Mouse (Mus musculus) liver, embryonic 14.5 days (tissue): ENCODE measurements around the gene Ldlr. TPM values are rescaled to one million over a fixed set of nuclear protein-coding genes. Genes with fewer than 3 reads are reported as not detected.
"Not testable (repeated sequence)": the region's sequence is repeated elsewhere in the genome, so short reads cannot be mapped to it uniquely, and the experiment has no call there.

ENCODE experiments used
- ATAC-seq: fragments of 200-750 bp; cut with Nextera tagmentation; 2 replicates; pipeline ENCODE4 v1.8.0; 2017; ENCODE audit warnings: moderate number of reproducible peaks, mild to moderate bottlenecking, moderate library complexity; ENCODE audit not compliant: insufficient read depth
- DNase-seq, 3 experiments: peaks; one replicate each; pipeline ENCODE4 v3.0.0-alpha.2; 2012 to 2013; ENCODE audit warnings: low read depth in 3 of 3, low spot score in 3 of 3
- H3K27ac ChIP-seq: fragments of 300-500 bp; sonication (generic); 2 replicates; pipeline ENCODE4 v1.5.1; 2014; ENCODE audit warnings: moderate library complexity, mild to moderate bottlenecking, control low read depth, inconsistent platforms
- H3K27me3 ChIP-seq: fragments of 300-500 bp; sonication (generic); 2 replicates; pipeline ENCODE4 v1.6.1; 2014; ENCODE audit warnings: mild to moderate bottlenecking, low read length, moderate library complexity; ENCODE audit not compliant: control insufficient read depth, insufficient read depth
- H3K36me3 ChIP-seq: fragments of 300-500 bp; sonication (generic); replicated peaks from 2 replicates; pipeline ENCODE4 v1.6.1; 2014; ENCODE audit warnings: low read depth; ENCODE audit not compliant: control insufficient read depth, insufficient read depth
- H3K4me1 ChIP-seq, 2 experiments: fragments of 200-500 bp in 1 of 2; fragments of 300-500 bp in 1 of 2; sonication (generic) in 1 of 2; replicated peaks; 2 replicates each; pipeline ENCODE4 v1.6.1; 2012 to 2014; ENCODE audit warnings: antibody characterized with exemption in 1 of 2, inconsistent platforms in 1 of 2, low read length in 1 of 2; ENCODE audit not compliant: control insufficient read depth in 2 of 2, insufficient read depth in 2 of 2
- H3K4me2 ChIP-seq: fragments of 300-500 bp; sonication (generic); 2 replicates; pipeline ENCODE4 v1.6.1; 2014; ENCODE audit warnings: low read depth, mild to moderate bottlenecking, control low read depth, moderate library complexity
- H3K4me3 ChIP-seq, 2 experiments: fragments of 200-500 bp in 1 of 2; fragments of 300-500 bp in 1 of 2; sonication (generic) in 1 of 2; 2 replicates each; pipeline ENCODE4 v1.5.1; 2012 to 2014; ENCODE audit warnings: low read depth in 2 of 2, low read length in 2 of 2, mild to moderate bottlenecking in 2 of 2, control low read depth in 1 of 2, inconsistent platforms in 1 of 2, moderate library complexity in 1 of 2; ENCODE audit not compliant: insufficient read depth in 1 of 2
- H3K9ac ChIP-seq: fragments of 300-500 bp; sonication (generic); replicated peaks from 2 replicates; pipeline ENCODE4 v1.6.1; 2014; ENCODE audit warnings: mild to moderate bottlenecking, control low read depth, moderate library complexity
- H3K9me3 ChIP-seq: fragments of 300-500 bp; sonication (generic); 2 replicates; pipeline ENCODE4 v1.6.1; 2016; ENCODE audit warnings: low read length, mixed read lengths; ENCODE audit not compliant: control insufficient read depth
- CTCF ChIP-seq: IDR thresholded peaks from 2 replicates; pipeline ENCODE4 v1.5.1; 2016; ENCODE audit warnings: antibody characterized with exemption, low read depth, control low read depth
- EP300 ChIP-seq: IDR thresholded peaks from 2 replicates; pipeline ENCODE4 v1.6.1; 2016; ENCODE audit warnings: antibody characterized with exemption, low read depth
- WGBS: fragments of 180-500 bp; shearing (Covaris S2); extraction: QIAGEN DNeasy Blood & Tissue Kit; methylation state at CpG from one replicate; pipeline ENCODE4 v1.1.7; 2014; ENCODE audit not compliant: insufficient replicate concordance; 5-methylcytosine and 5-hydroxymethylcytosine counted together
- polyA plus RNA-seq, 2 experiments: library from polyadenylated mRNA; depleted of rRNA in 1 of 2; stranded (reverse) in 1 of 2; unstranded in 1 of 2; fragments of >200 nt; fragmentation: Nextera tagmentation in 1 of 2; extraction: Ambion mirVana in 1 of 2; gene quantifications; 2 replicates each; pipeline versions ENCODE4 v1.2.1 to v1.2.3; 2012 to 2014

Ldlr gene
- polyA plus RNA-seq, 2 experiments, result 5.9 to 12.6 TPM

GRCm38 (mm10) chr9:21695229-21695792 is 28.0 kb upstream of the Ldlr start:
- TF ChIP-seq EP300 (no peak), CTCF (no peak)
- 77% methylated on average over 5 of the region's 5 CpGs for WGBS
- H3K9ac ChIP-seq, result no peak overlapping the region
- no peaks in the 10 kb centered on the region for H3K4me1 ChIP-seq
- H3K27ac ChIP-seq, result no peak overlapping the region
- H3K27me3 ChIP-seq, result no peaks in the 10 kb centered on the region
- H3K4me2 ChIP-seq, result no peak overlapping the region
- H3K4me3 ChIP-seq, result no peak overlapping the region
- H3K9me3 ChIP-seq, result no peaks in the 10 kb centered on the region
- DNase-seq, result no peak
- peaks cover 14% of the 10 kb centered on the region for H3K36me3 ChIP-seq
- no peak for ATAC-seq

DNA sequence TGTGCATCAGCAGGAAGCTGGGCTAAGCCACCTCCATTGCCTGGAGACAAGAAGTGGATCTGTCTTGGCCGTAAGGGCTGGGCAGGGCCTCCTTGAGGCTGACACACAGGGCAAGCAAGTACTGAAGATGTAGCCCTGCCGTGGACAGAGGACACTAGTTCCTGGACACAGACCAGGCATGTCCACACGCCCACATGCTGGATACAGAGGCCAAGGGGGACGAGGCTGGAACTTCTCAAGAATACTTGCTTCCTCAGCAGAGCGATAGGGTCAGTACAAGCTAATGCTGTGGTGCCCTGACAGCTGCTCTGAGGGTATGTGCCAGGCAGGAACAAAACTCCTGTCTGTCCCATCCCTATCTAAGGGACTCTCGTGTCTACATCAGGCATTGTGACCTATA is 26.2 kb upstream of the Ldlr start:
- H3K36me3 ChIP-seq, result peaks cover 32% of the 10 kb centered on the region

DNA sequence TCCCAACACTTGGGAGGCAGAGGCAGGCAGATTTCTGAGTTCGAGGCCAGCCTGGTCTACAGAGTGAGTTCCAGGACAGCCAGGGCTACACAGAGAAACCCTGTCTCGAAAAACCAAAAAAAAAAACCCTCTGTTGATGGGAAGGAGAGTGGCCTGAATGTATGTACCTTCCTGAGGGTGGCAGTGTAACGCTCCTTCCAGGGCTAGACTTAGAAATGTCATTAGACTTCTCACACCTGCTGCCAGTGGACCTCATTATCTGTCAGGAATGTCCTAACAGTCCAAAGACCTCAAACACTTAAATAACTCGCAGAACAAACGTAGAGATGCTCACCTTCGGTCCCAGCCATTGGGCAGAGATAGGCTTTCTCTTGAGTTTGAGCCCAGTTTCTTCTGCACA is 24.0 kb upstream of the Ldlr start:
- H3K9me3 ChIP-seq, H3K9ac ChIP-seq, H3K27me3 ChIP-seq, ATAC-seq, H3K4me2 ChIP-seq, H3K27ac ChIP-seq, DNase-seq, H3K4me3 ChIP-seq, H3K4me1 ChIP-seq: not testable (repeated sequence)
- 75% methylated on average over 6 of the region's 6 CpGs for WGBS
- peaks cover 51% of the 10 kb centered on the region for H3K36me3 ChIP-seq

More for the DNA sequence above, 26.2 kb upstream of the Ldlr start:
- TF ChIP-seq CTCF (no peak), EP300 (no peak)
- Histone ChIP-seq H3K4me1 (no peaks in the 10 kb centered on the region), H3K4me2 (no peak overlapping the region), H3K9ac (no peak overlapping the region), H3K4me3 (no peak overlapping the region), H3K27ac (no peak overlapping the region), H3K27me3 (no peaks in the 10 kb centered on the region), H3K9me3 (no peaks in the 10 kb centered on the region)
- DNase-seq, result no peak
- WGBS, result 79% methylated on average over 6 of the region's 6 CpGs
- no peak for ATAC-seq

- no peak overlapping the region for H3K4me3 ChIP-seq
- ATAC-seq (no peak), DNase-seq (no peak)
- no peaks in the 10 kb centered on the region for H3K27me3 ChIP-seq
- H3K9ac ChIP-seq, result no peak overlapping the region
- H3K27ac ChIP-seq, result no peak overlapping the region
- 89% methylated on average over 14 of the region's 14 CpGs for WGBS
- H3K9me3 ChIP-seq, result no peaks in the 10 kb centered on the region
- no peak for TF ChIP-seq EP300
- TF ChIP-seq CTCF, result no peak
- peaks cover 51% of the 10 kb centered on the region for H3K36me3 ChIP-seq
- H3K4me2 ChIP-seq, result no peak overlapping the region
- H3K4me1 ChIP-seq, result no peaks in the 10 kb centered on the region
Observed at GRCm38 (mm10) chr9:21701091-21701490, 22.2 kb upstream of the Ldlr start.

DNA sequence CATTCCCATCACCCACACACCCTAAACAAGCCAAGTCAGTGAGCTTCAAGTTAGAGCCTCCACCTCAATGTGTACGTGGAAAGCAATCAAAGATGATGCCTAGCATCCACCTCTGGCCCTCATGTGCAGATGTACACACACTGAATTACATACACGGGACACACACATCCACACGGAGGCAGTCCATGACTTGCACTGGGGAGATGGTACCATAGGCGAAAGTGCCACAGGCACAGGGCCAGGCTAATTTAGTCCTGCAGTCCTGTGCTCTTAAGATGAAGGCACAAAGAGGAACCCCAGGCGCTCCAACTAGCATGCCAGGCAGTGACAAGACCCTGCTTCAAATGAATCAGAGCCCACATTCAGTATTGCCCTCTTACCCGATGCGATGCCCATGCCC is 19.8 kb upstream of the Ldlr start:
- H3K9me3 ChIP-seq, result no peaks in the 10 kb centered on the region
- no peak for DNase-seq
- WGBS, result 84% methylated on average over 7 of the region's 7 CpGs

More for the DNA sequence above, 19.8 kb upstream of the Ldlr start:
- Histone ChIP-seq H3K27ac (no peak overlapping the region), H3K36me3 (peaks cover 44% of the 10 kb centered on the region), H3K4me3 (no peak overlapping the region), H3K27me3 (no peaks in the 10 kb centered on the region), H3K9ac (no peak overlapping the region), H3K4me2 (no peak overlapping the region), H3K4me1 (no peaks in the 10 kb centered on the region)
- ATAC-seq, result no peak
- TF ChIP-seq CTCF (no peak), EP300 (no peak)
